Mouse (Mus musculus) embryonic facial prominence, embryonic 10.5 days (tissue): ENCODE measurements around the gene Pgm2l1. TPM values are rescaled to one million over a fixed set of nuclear protein-coding genes. Genes with fewer than 3 reads are reported as not detected.

Source experiments
- DNase-seq: peaks from one replicate; pipeline ENCODE4 v3.0.0-alpha.2; 2017; ENCODE audit warnings: low spot score
- H3K27ac ChIP-seq: fragments of 300-500 bp; sonication (generic); replicated peaks from 2 replicates; pipeline ENCODE4 v1.5.1; 2016; ENCODE audit warnings: mild to moderate bottlenecking
- H3K27me3 ChIP-seq: fragments of 300-500 bp; sonication (generic); replicated peaks from 2 replicates; pipeline ENCODE4 v1.6.1; 2016; ENCODE audit warnings: low read depth, mild to moderate bottlenecking; ENCODE audit not compliant: poor library complexity, severe bottlenecking
- H3K36me3 ChIP-seq: fragments of 300-500 bp; sonication (generic); replicated peaks from 2 replicates; pipeline ENCODE4 v1.6.1; 2016; ENCODE audit warnings: mild to moderate bottlenecking, moderate library complexity
- H3K4me1 ChIP-seq: fragments of 300-500 bp; sonication (generic); 2 replicates; pipeline ENCODE4 v1.6.1; 2016
- H3K4me3 ChIP-seq: fragments of 300-500 bp; sonication (generic); 2 replicates; pipeline ENCODE4 v1.5.1; 2016; ENCODE audit warnings: mild to moderate bottlenecking, moderate library complexity
- H3K9me3 ChIP-seq: fragments of 300-500 bp; sonication (generic); 2 replicates; pipeline ENCODE4 v1.6.1; 2016; ENCODE audit warnings: mild to moderate bottlenecking
- WGBS: fragments of 180-500 bp; shearing (Covaris S2); methylation state at CpG from one replicate; pipeline ENCODE4 v1.1.7; 2016; 5-methylcytosine and 5-hydroxymethylcytosine counted together
- polyA plus RNA-seq: library from polyadenylated mRNA; unstranded; fragments of >200 nt; fragmentation: Nextera tagmentation; extraction: Ambion mirVana; gene quantifications from 2 replicates; pipeline ENCODE4 v1.2.1, GENCODE M21; 2016

The Pgm2l1 gene
- polyA plus RNA-seq, 1 experiment from 2014 or later: 4.4 TPM

DNA sequence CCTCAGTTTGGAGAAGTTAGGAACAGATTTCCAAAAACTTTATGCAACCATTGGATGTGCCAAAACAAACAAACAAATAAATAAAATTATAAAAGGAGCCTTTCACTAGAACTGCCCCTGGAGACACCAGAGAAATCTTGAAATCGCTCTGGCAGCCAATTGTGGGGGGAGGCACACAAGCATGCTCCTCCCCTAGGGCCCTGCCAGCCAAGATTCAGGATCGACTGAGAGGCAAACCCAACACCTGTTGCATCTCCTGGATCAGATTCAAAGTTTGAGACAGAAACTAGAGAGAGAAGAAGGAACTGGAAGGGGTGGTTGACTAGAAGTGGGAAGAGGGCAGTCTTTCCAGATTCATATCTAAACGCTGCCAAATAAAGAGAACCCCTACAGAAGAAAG is 23.6 kb upstream of the Pgm2l1 start:
- peaks cover 37% of the 10 kb centered on the region for H3K4me1 ChIP-seq
- H3K27ac ChIP-seq: no peak overlapping the region
- WGBS: 68% methylated on average over 3 of the region's 3 CpGs
- H3K9me3 ChIP-seq: no peaks in the 10 kb centered on the region
- H3K27me3 ChIP-seq: no peaks in the 10 kb centered on the region
- no peak overlapping the region for H3K4me3 ChIP-seq
- no peaks in the 10 kb centered on the region for H3K36me3 ChIP-seq
- DNase-seq: no peak

DNA sequence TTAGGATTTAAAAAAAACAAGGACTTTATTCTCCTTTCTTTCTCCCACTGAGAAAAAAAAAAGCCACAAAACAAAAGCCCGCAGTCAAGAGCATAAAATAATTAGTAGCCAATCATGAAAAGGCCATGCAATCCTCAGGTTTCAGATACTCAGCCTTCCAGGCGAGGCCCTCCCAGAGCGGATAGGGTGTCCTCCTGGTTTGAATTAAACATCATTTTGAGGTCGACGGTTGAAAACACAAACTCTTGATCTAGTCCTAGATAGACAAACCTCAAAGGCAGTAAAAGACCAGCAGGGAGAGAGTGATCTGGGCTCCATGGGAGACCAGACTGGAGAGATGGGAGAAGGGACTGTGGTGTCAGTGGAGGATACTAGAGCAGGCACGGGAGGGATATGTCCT is 22.3 kb upstream of the Pgm2l1 start:
- H3K36me3 ChIP-seq: no peaks in the 10 kb centered on the region
- 0 out of 2 replicates have a peak overlapping the region, but pooled peaks have one; percentile 40 for H3K27ac ChIP-seq
- no peaks in the 10 kb centered on the region for H3K27me3 ChIP-seq
- WGBS: 42% methylated on average over 6 of the region's 6 CpGs
- peak; percentile 53 for DNase-seq
- no peaks in the 10 kb centered on the region for H3K9me3 ChIP-seq
- no peak overlapping the region for H3K4me3 ChIP-seq
- H3K4me1 ChIP-seq: peaks cover 37% of the 10 kb centered on the region

DNA sequence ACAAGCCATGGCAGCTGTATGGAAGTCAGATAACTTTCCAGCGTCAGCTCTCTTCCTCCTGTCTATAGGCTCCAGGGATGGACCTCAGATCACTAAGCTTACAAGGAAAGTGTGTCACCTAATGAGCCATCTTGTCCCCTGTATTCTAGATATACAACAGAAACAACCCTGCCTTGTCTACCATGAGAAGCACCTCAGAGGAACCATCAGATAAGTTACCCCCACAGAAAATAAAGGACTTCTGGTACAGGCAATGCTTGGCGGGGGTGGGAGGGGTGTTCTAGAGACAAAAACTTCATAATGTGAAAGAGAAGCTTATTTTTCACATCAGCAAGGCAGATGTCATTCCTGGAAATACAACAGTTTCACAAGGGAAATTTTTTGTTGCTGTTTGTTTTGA is 21.1 kb upstream of the Pgm2l1 start:
- no peak overlapping the region for H3K4me3 ChIP-seq
- peaks cover 37% of the 10 kb centered on the region for H3K4me1 ChIP-seq
- no peak overlapping the region for H3K27ac ChIP-seq
- DNase-seq: no peak
- no peaks in the 10 kb centered on the region for H3K36me3 ChIP-seq
- no peaks in the 10 kb centered on the region for H3K27me3 ChIP-seq
- 83% methylated on average over 2 of the region's 2 CpGs for WGBS
- no peaks in the 10 kb centered on the region for H3K9me3 ChIP-seq

DNA sequence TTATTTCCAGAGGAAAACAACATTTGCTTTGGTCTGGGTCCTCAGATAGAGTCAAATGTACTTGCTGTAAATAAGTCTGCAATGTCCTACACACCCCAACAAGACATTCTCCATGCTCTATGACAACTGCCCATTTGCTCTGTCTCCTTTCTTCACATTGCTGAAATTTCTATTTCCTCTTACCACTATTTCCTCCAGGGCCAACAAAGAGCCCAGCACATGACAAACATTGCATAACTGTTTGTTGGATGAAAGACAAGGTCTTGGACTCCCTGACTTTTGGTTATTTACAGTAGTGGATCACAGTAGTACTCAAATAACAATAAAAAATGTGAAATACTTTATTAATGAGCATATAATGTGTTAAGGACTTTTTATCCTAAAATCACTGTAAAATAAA is 19.3 kb upstream of the Pgm2l1 start:
- no peak overlapping the region for H3K27ac ChIP-seq
- H3K4me3 ChIP-seq: no peak overlapping the region
- no peaks in the 10 kb centered on the region for H3K27me3 ChIP-seq
- no peaks in the 10 kb centered on the region for H3K9me3 ChIP-seq
- H3K36me3 ChIP-seq: no peaks in the 10 kb centered on the region
- H3K4me1 ChIP-seq: peaks cover 25% of the 10 kb centered on the region
- DNase-seq: no peak

DNA sequence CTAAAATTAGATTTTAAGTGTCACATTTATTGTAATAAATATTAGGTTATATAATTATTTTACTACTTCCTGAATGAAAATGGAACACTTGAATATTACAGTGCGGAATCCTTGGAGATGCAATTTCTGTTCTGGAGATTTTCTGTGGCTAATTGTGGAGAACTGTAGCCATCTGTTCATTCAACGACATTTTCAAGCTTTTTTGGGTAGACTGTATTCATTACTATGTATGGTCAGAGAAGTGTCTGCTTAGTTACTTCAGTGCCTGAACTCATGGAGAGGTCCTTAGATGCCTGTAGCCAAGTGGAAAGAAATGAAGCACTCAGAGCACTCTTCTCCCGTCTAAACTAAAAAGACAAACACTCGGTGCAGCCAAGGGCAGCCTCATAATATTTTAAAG is 12.9 kb upstream of the Pgm2l1 start:
- Histone ChIP-seq H3K27ac (no peak overlapping the region), H3K36me3 (no peaks in the 10 kb centered on the region), H3K4me3 (no peak overlapping the region), H3K9me3 (no peaks in the 10 kb centered on the region), H3K4me1 (peaks cover 13% of the 10 kb centered on the region), H3K27me3 (no peaks in the 10 kb centered on the region)
- WGBS: 86% methylated on average over 4 of the region's 4 CpGs
- DNase-seq: no peak

DNA sequence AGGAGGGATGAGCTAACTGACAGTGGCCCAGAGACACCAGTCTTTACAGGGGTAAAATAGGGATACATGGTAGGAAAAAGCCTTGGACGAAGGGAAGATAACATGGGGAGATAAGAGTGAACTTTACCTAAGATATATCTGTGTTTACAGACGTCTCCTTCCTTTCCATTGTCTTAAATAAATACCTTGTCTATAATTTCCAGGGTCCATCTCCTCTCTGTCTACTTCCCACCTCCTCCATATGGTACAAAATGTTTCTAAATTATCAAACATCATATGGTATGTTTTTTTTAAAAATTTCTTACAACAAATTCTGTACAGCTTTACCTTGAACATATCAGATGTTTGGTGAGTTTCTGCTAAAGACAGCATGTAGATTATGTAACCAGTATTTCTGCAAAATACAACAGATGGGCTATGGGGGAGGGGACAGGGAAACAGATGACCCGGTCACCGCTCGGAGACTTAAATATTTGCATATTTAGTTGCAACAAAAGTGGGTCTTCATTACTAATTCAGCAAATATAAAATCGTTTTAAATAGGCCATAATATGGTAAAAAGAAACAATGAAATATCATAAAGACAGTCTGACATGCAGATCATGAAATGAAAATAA is 12.0 kb upstream of the Pgm2l1 start:
- H3K27me3 ChIP-seq: no peaks in the 10 kb centered on the region
- no peak overlapping the region for H3K27ac ChIP-seq
- no peak for DNase-seq
- H3K4me3 ChIP-seq: no peak overlapping the region
- H3K9me3 ChIP-seq: no peaks in the 10 kb centered on the region
- WGBS: 76% methylated on average over 6 of the region's 6 CpGs
- H3K36me3 ChIP-seq: no peaks in the 10 kb centered on the region
- peaks cover 13% of the 10 kb centered on the region for H3K4me1 ChIP-seq

DNA sequence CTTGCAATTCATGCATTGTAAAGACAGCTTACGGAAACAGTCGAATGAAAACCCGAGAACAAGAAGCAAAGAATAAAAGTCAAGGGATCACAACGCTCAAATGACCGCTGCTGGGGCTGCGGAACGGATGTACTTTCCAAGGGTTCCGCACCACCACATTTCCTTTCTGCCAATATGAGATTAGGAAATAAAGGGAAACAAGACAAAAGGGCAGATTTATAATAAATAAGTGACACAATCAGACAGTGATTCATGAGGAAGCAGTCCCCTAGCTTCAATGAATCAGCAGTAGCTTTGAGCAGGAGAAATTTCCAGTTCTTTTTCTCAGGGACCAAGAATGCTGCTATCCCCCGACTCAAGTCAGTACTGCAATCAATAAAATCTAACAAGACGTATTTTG is 11.2 kb upstream of the Pgm2l1 start:
- no peaks in the 10 kb centered on the region for H3K9me3 ChIP-seq
- DNase-seq: no peak
- H3K27ac ChIP-seq: no peak overlapping the region
- H3K4me1 ChIP-seq: peaks cover 13% of the 10 kb centered on the region
- no peaks in the 10 kb centered on the region for H3K27me3 ChIP-seq
- H3K4me3 ChIP-seq: no peak overlapping the region
- 79% methylated on average over 10 of the region's 10 CpGs for WGBS
- H3K36me3 ChIP-seq: no peaks in the 10 kb centered on the region

DNA sequence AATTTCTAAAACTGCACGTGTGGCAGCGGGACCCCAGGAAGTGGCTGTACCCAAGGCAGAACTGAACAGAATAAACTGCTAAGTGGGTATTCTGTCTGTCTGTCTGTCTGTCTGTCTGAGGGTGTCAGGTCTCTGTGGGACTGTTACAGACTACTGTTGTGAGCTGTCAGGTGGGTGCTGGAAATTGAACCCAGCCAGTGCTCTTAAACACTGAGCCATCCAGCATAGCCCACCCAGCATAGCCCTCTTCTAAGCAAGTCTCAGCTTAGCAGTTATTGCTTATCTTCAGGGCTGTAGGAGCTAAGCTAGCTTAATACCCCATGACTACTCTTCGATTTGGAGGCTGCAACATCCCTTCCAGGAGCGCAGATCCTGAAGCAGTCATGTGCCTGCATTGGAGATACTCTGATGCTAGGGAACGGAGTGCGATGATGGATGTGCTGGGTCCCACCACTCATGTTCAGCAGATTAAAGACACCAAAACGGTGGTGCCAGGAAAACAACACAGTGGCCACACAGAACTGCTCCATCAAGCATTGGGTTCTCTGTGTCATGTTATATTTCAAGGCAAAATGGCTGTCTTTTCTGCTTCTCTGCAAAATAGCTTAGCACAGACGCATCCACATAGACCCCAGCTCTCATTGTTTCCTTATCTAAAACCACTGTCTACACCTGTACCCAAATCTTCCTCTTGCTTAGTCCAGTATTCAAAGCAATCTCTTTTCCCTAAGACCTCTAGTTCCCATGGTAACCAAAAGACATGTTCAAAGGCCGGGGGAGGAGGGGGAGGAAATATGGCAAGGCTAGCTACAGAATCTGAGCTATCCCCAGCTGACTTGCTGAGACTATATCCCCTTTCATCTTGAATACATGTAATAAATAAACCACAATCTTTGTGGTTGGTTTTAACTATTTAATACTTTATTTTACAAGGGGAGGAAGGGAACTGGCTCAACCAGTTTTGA is 10.3 kb upstream of the Pgm2l1 start:
- H3K27ac ChIP-seq: peak overlapping the region; percentile 40; the same call in 1 of the 2 replicates
- H3K36me3 ChIP-seq: no peaks in the 10 kb centered on the region
- no peaks in the 10 kb centered on the region for H3K9me3 ChIP-seq
- no peaks in the 10 kb centered on the region for H3K27me3 ChIP-seq
- no peak overlapping the region for H3K4me3 ChIP-seq
- H3K4me1 ChIP-seq: peaks cover 13% of the 10 kb centered on the region
- DNase-seq: no peak
- WGBS: 84% methylated on average over 9 of the region's 9 CpGs

DNA sequence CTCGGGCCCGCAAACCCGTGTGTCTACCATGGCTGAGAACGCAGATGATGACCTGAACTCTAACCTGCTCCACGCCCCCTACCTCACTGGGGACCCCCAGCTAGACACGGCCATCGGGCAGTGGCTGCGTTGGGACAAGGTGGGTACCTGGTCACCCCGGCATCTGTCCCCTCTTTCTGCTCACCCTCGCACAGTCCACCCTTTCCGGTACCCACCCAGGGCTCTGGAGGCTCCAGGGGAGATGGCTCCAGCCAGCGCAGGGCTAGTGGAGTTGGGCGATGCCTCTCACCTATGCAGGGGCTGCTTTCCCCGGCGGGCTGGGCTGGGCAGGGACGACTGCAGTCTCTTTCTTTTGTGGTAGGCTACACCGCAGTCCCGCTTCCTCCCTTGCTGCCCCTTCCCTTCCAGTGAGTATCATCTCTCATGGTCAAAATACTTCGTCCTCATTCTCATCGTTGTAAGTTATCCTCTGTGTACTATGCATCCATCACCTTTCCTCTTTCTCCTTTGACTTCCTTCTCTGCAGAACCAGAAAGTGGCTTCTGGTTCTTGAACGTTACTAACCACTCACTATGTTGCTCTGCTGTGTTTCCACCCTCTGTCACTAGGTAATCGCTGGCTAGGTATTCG is 817 bp downstream of the Pgm2l1 start:
- Histone ChIP-seq H3K27me3 (0 out of 2 replicates have a peak, but pooled peaks cover 5% of the 10 kb centered on the region), H3K36me3 (no peaks in the 10 kb centered on the region), H3K4me1 (peaks cover 18% of the 10 kb centered on the region), H3K27ac (peak overlapping the region; percentile 90), H3K4me3 (peak overlapping the region; percentile 74), H3K9me3 (no peaks in the 10 kb centered on the region)
- under 1% methylated on average over 23 of the region's 23 CpGs for WGBS
- peak; percentile 50 for DNase-seq

DNA sequence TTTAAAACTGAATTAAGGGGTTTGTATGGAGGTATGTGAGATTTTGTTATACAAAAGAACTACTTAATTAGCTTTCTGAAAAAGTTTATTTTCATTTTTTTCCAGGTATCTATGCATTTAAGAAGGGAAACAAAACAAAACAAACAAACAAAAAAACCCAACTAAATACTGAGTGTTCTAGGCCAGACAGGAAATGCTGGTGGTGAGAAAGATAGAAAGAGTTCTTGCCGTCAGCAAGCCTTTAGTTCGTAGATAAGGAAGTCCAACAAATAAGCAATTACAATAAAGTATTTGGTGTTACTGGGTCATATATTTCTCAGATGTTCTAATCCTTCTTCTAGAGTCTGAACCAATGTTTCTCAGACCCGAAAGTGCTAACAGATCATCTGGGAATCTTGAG is 1.8 kb downstream of the Pgm2l1 start:
- H3K4me3 ChIP-seq: peak overlapping the region; percentile 74
- 70% methylated on average over 3 of the region's 3 CpGs for WGBS
- no peak overlapping the region for H3K27ac ChIP-seq
- no peak for DNase-seq
- no peaks in the 10 kb centered on the region for H3K9me3 ChIP-seq
- 0 out of 2 replicates have a peak, but pooled peaks cover 5% of the 10 kb centered on the region for H3K27me3 ChIP-seq
- no peaks in the 10 kb centered on the region for H3K36me3 ChIP-seq
- H3K4me1 ChIP-seq: peaks cover 20% of the 10 kb centered on the region

DNA sequence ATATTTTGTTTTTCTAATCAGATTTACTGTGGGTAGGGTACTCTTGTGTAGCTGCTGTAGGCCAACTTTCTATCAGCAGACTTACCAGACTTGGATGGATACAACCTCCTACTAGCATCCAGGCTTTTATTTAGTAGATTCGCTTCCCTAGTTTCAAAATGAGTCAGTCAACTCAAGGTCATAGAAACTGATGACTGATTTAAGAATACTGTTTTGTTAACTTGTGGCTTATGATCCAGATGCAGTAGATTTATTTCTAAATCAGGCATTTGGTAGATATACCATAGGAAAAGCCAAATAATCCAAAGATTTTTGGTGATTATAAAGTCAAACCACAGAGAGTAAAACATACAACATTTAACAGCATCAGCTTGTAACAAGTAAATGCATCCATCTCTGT is 3.5 kb downstream of the Pgm2l1 start:
- no peak for DNase-seq
- Histone ChIP-seq H3K9me3 (no peaks in the 10 kb centered on the region), H3K36me3 (no peaks in the 10 kb centered on the region), H3K27me3 (0 out of 2 replicates have a peak, but pooled peaks cover 5% of the 10 kb centered on the region), H3K27ac (no peak overlapping the region), H3K4me3 (no peak overlapping the region), H3K4me1 (peaks cover 21% of the 10 kb centered on the region)
- WGBS: 91% methylated on average over 1 of the region's 1 CpGs

DNA sequence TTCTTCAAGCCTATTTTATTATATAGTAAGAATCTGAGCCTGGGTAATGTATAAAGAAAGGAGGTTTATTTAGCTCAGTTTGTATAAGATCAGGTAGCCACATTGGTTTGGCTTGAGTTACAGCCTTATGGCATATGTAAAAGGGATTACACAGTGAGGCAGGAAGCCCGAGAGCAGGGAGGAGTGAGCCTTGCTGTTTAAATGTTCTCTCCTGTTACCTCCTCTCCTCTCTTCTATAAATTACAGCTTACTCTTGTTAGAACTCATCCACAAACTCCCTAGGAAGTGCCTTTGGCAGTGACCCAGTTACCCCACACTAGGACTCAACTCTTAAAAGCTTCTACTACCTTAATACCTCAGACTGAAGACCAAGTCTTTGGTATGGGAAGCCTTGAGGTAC is 4.5 kb downstream of the Pgm2l1 start:
- 79% methylated on average over 1 of the region's 1 CpGs for WGBS
- DNase-seq: no peak
- H3K27me3 ChIP-seq: 0 out of 2 replicates have a peak, but pooled peaks cover under 1% of the 10 kb centered on the region
- H3K9me3 ChIP-seq: no peaks in the 10 kb centered on the region
- no peaks in the 10 kb centered on the region for H3K36me3 ChIP-seq
- H3K4me3 ChIP-seq: no peak overlapping the region
- peaks cover 21% of the 10 kb centered on the region for H3K4me1 ChIP-seq
- no peak overlapping the region for H3K27ac ChIP-seq
